Mouse (Mus musculus) embryonic facial prominence, embryonic 15.5 days (tissue): ENCODE results near the gene Polr3b. TPM values are rescaled to one million over a fixed set of nuclear protein-coding genes. Genes with fewer than 3 reads are reported as not detected.

Source experiments
- ATAC-seq: fragments of 200-750 bp; cut with Nextera tagmentation; 2 replicates; pipeline ENCODE4 v1.8.0; 2017; ENCODE audit warnings: low read depth, moderate TSS enrichment; ENCODE audit not compliant: insufficient number of reproducible peaks, low FRiP score, low TSS enrichment
- H3K27ac ChIP-seq: fragments of 300-500 bp; sonication (generic); replicated peaks from 2 replicates; pipeline ENCODE4 v1.5.1; 2015; ENCODE audit warnings: mild to moderate bottlenecking, inconsistent platforms
- H3K27me3 ChIP-seq: fragments of 300-500 bp; sonication (generic); 2 replicates; pipeline ENCODE4 v1.6.1; 2015; ENCODE audit warnings: inconsistent platforms
- H3K36me3 ChIP-seq: fragments of 300-500 bp; sonication (generic); 2 replicates; pipeline ENCODE4 v1.6.1; 2015; ENCODE audit warnings: mild to moderate bottlenecking, inconsistent platforms
- H3K4me1 ChIP-seq: fragments of 300-500 bp; sonication (generic); 2 replicates; pipeline ENCODE4 v1.6.1; 2015; ENCODE audit warnings: inconsistent platforms
- H3K4me2 ChIP-seq: fragments of 300-500 bp; sonication (generic); replicated peaks from 2 replicates; pipeline ENCODE4 v1.6.1; 2015; ENCODE audit warnings: mild to moderate bottlenecking, inconsistent platforms
- H3K4me3 ChIP-seq: fragments of 300-500 bp; sonication (generic); replicated peaks from 2 replicates; pipeline ENCODE4 v1.5.1; 2015; ENCODE audit warnings: mild to moderate bottlenecking, inconsistent platforms
- H3K9ac ChIP-seq: fragments of 300-500 bp; sonication (generic); 2 replicates; pipeline ENCODE4 v1.6.1; 2015; ENCODE audit warnings: inconsistent platforms
- H3K9me3 ChIP-seq: fragments of 300-500 bp; sonication (generic); replicated peaks from 2 replicates; pipeline ENCODE4 v1.6.1; 2016; ENCODE audit warnings: inconsistent platforms
- WGBS: fragments of 180-500 bp; shearing (Covaris S2); methylation state at CpG from one replicate; pipeline ENCODE4 v1.1.7; 2015; 5-methylcytosine and 5-hydroxymethylcytosine counted together
- polyA plus RNA-seq: library from polyadenylated mRNA; unstranded; fragments of >200 nt; fragmentation: Nextera tagmentation; extraction: Ambion mirVana; gene quantifications from 2 replicates; pipeline ENCODE4 v1.2.1, GENCODE M21; 2015

Gene Polr3b
- polyA plus RNA-seq, 1 experiment from 2014 or later = 12.7 TPM

GRCm38 (mm10) chr10:84772380-84773130 lies 150.5 kb downstream of the Polr3b start:
- Histone ChIP-seq H3K27me3 (no peaks in the 10 kb centered on the region), H3K4me2 (no peak overlapping the region), H3K36me3 (no peaks in the 10 kb centered on the region), H3K27ac (no peak overlapping the region), H3K4me1 (no peaks in the 10 kb centered on the region), H3K9me3 (no peaks in the 10 kb centered on the region), H3K9ac (no peak overlapping the region), H3K4me3 (no peak overlapping the region)
- WGBS = 70% methylated on average over 4 of the region's 4 CpGs
- no peak for ATAC-seq

DNA sequence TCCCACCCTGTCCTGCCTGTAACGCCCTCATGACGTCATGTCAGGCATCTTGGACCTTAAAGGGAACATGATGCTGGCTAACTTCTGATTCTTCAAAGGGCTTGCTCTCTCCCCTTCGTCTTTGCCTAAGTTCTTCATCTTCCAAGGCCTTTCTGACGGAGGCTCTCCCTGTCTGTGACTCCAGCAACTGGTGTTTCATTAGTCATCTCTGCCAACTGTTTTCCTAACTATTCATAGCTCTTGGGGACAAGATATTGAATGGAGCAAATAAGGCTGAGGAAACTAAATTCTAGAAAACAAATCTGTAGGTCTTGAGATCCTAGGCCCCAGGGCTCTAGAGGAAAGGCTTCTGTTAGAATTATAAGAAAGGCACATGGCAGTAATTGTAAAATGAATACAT lies 151.8 kb downstream of the Polr3b start:
- Histone ChIP-seq H3K9ac (no peak overlapping the region), H3K27me3 (no peaks in the 10 kb centered on the region), H3K27ac (no peak overlapping the region), H3K4me1 (no peaks in the 10 kb centered on the region), H3K4me3 (no peak overlapping the region), H3K36me3 (no peaks in the 10 kb centered on the region), H3K9me3 (no peaks in the 10 kb centered on the region), H3K4me2 (no peak overlapping the region)
- ATAC-seq = no peak
- WGBS = 88% methylated on average over 4 of the region's 4 CpGs

DNA sequence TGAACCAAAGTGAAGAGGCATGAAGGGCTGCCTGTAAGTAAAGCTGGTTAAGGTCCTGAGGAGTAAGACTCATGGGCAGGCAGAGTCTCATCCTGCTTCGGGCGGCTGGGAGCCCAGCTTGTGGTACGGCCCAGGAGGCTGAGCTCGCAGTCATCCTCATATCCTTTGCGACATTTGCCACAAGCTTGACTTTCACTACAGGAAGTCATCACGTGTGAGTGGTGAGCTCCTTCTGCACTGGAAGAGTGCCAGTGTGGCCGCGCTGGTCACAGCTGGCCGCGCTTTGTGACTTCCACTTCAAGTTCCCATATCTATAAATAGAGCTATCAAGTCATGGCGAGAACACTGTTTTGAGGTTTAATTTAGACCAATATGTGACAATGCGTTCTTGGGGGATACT lies 152.5 kb downstream of the Polr3b start:
- no peak overlapping the region for H3K27ac ChIP-seq
- no peak overlapping the region for H3K9ac ChIP-seq
- H3K4me1 ChIP-seq = no peaks in the 10 kb centered on the region
- no peak overlapping the region for H3K4me2 ChIP-seq
- no peaks in the 10 kb centered on the region for H3K27me3 ChIP-seq
- no peak for ATAC-seq
- no peaks in the 10 kb centered on the region for H3K36me3 ChIP-seq
- 72% methylated on average over 12 of the region's 12 CpGs for WGBS
- H3K4me3 ChIP-seq = no peak overlapping the region
- no peaks in the 10 kb centered on the region for H3K9me3 ChIP-seq

Other genes with a start within 250 kb of the Polr3b start
- 3.3 and 3.4 TPM in 2 replicates for gene Nuak1, start 181.7 kb upstream of the Polr3b start, polyA plus RNA-seq
- gene Ckap4, start 88.2 kb upstream of the Polr3b start, polyA plus RNA-seq = 134 and 141 TPM in 2 replicates
- 19.2 and 22.4 TPM in 2 replicates for gene Tcp11l2, start 45.7 kb upstream of the Polr3b start, polyA plus RNA-seq
- 0.14 and 0.15 TPM in 2 replicates for gene Rfx4, start 133.8 kb downstream of the Polr3b start, polyA plus RNA-seq